Mouse (Mus musculus): ENCODE data around the gene P2ry12. TPM values are rescaled to one million over a fixed set of nuclear protein-coding genes. Genes with fewer than 3 reads are reported as not detected.

Gene P2ry12
- 13.9 and 15.6 TPM in 2 replicates for total RNA-seq (2014; rRNA removed)
- polyA plus RNA-seq (2015; fragmentation: Nextera tagmentation; extraction: Ambion mirVana) = 9.9 and 11.1 TPM in 2 replicates

DNA sequence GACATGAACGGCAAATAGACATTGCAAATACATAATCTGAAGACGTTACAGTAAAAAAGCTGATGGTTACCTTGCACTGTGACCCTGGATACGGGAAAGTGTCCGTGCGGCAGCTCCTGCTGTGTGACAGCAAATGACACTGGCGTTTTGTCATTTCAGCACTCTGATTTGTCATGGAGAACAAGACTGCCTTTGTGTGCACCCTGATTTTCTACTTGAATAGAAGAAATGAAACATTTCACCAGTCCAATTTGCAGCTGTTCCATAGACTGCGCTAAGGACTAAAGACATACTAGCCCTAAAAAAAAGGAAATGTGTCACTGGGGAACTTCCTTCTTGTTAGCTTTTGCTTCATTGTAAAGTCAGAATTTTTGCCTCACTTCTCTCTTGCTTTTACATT lies at the start of gene P2ry12:
TSS of gene P2ry12 (minus strand) at position 168 of the 400 bp plus-strand sequence.
- H3K4me3 ChIP-seq (ENCODE audit: low read depth, low read length) = no peak within 1 kb of the TSS
- no peak within 1 kb of the TSS for H3K4me2 ChIP-seq (ENCODE audit: low read depth, low read length, poor library complexity, severe bottlenecking)
- H3K27ac ChIP-seq (ENCODE audit: low read depth, low read length) = no peak within 1 kb of the TSS
- no peaks in the 10 kb centered on the region for H3K4me1 ChIP-seq (ENCODE audit: insufficient read depth, low read length)
- no peaks in the 10 kb centered on the region for H3K27me3 ChIP-seq (ENCODE audit: insufficient read depth, low read length)
- no peaks in the 10 kb centered on the region for H3K9me3 ChIP-seq (ENCODE audit: low read length)
- DNase-seq (ENCODE audit: low spot score) (peak; percentile 17), ATAC-seq (ENCODE audit: low FRiP score) (no peak)
- no peak within 1 kb of the TSS for H3K9ac ChIP-seq (replicated peaks; ENCODE audit: low read length, poor library complexity, severe bottlenecking)
- no peak for TF ChIP-seq CTCF (IDR thresholded peaks at IDR 0.05)
- 17% methylated on average over 7 of the region's 7 CpGs for WGBS
- peaks cover 19% of the 10 kb centered on the region for H3K36me3 ChIP-seq (ENCODE audit: insufficient read depth, low read length)

- H3K27me3 ChIP-seq (ENCODE audit: insufficient read depth, low read length) = no peaks in the 10 kb centered on the region
- WGBS = 96% methylated on average over 2 of the region's 2 CpGs
- no peak overlapping the region for H3K4me2 ChIP-seq (ENCODE audit: low read depth, low read length, poor library complexity, severe bottlenecking)
- no peak overlapping the region for H3K27ac ChIP-seq (ENCODE audit: low read depth, low read length)
- no peaks in the 10 kb centered on the region for H3K4me1 ChIP-seq (ENCODE audit: insufficient read depth, low read length)
- ATAC-seq (ENCODE audit: low FRiP score) (no peak), DNase-seq (ENCODE audit: low spot score) (no peak)
- no peak overlapping the region for H3K4me3 ChIP-seq (ENCODE audit: low read depth, low read length)
- H3K36me3 ChIP-seq (ENCODE audit: insufficient read depth, low read length) = no peaks in the 10 kb centered on the region
- no peaks in the 10 kb centered on the region for H3K9me3 ChIP-seq (ENCODE audit: low read length)
- no peak for TF ChIP-seq CTCF (IDR thresholded peaks at IDR 0.05)
- H3K9ac ChIP-seq (replicated peaks; ENCODE audit: low read length, poor library complexity, severe bottlenecking) = no peak overlapping the region
These were observed 42.8 kb upstream of the P2ry12 start for GRCm38 (mm10) chr3:59305518-59305917.

DNA sequence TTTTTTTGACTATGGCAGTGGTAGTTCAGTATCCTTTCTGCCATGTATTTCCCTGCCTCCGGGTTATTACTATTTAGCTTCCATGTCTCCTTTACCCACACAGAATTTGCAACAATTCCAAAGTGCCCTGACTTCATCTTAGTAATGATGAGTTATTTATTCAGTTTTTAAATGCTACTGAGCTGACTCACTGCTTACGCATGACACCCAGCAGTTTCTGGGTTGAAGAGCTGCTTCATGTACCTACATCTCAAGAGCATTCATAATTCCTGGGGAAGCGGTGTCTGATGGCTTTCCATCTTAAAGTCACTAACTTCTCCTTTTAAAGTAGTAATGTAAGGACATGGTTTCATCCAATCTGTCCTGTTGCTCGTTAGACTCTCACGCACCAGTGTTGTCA lies 42.3 kb upstream of the P2ry12 start:
- ATAC-seq (ENCODE audit: low FRiP score) = no peak
- Histone ChIP-seq H3K9me3 (ENCODE audit: low read length) (no peaks in the 10 kb centered on the region), H3K9ac (replicated peaks; ENCODE audit: low read length, poor library complexity, severe bottlenecking) (no peak overlapping the region), H3K27ac (ENCODE audit: low read depth, low read length) (no peak overlapping the region), H3K4me3 (ENCODE audit: low read depth, low read length) (no peak overlapping the region), H3K27me3 (ENCODE audit: insufficient read depth, low read length) (no peaks in the 10 kb centered on the region), H3K36me3 (ENCODE audit: insufficient read depth, low read length) (no peaks in the 10 kb centered on the region), H3K4me2 (ENCODE audit: low read depth, low read length, poor library complexity, severe bottlenecking) (no peak overlapping the region), H3K4me1 (ENCODE audit: insufficient read depth, low read length) (no peaks in the 10 kb centered on the region)
- TF ChIP-seq CTCF (IDR thresholded peaks at IDR 0.05) = no peak
- no peak for DNase-seq (ENCODE audit: low spot score)
- 96% methylated on average over 5 of the region's 5 CpGs for WGBS

GRCm38 (mm10) chr3:59297653-59298052 lies 35.0 kb upstream of the P2ry12 start:
- Histone ChIP-seq H3K9me3 (ENCODE audit: low read length) (no peaks in the 10 kb centered on the region), H3K27me3 (ENCODE audit: insufficient read depth, low read length) (no peaks in the 10 kb centered on the region), H3K4me3 (ENCODE audit: low read depth, low read length) (no peak overlapping the region), H3K9ac (replicated peaks; ENCODE audit: low read length, poor library complexity, severe bottlenecking) (no peak overlapping the region), H3K36me3 (ENCODE audit: insufficient read depth, low read length) (0 out of 2 replicates have a peak, but pooled peaks cover 9% of the 10 kb centered on the region), H3K27ac (ENCODE audit: low read depth, low read length) (no peak overlapping the region), H3K4me2 (ENCODE audit: low read depth, low read length, poor library complexity, severe bottlenecking) (no peak overlapping the region), H3K4me1 (ENCODE audit: insufficient read depth, low read length) (no peaks in the 10 kb centered on the region)
- no peak for DNase-seq (ENCODE audit: low spot score)
- TF ChIP-seq CTCF (IDR thresholded peaks at IDR 0.05) = no peak
- no peak for ATAC-seq (ENCODE audit: low FRiP score)
- 85% methylated on average over 16 of the region's 16 CpGs for whole genome bisulfite sequencing

GRCm38 (mm10) chr3:59296563-59297130 lies 34.0 kb upstream of the P2ry12 start:
- Histone ChIP-seq H3K9me3 (ENCODE audit: low read length) (no peaks in the 10 kb centered on the region), H3K4me1 (ENCODE audit: insufficient read depth, low read length) (no peaks in the 10 kb centered on the region), H3K9ac (replicated peaks; ENCODE audit: low read length, poor library complexity, severe bottlenecking) (no peak overlapping the region), H3K4me2 (ENCODE audit: low read depth, low read length, poor library complexity, severe bottlenecking) (no peak overlapping the region), H3K27me3 (ENCODE audit: insufficient read depth, low read length) (no peaks in the 10 kb centered on the region), H3K27ac (ENCODE audit: low read depth, low read length) (no peak overlapping the region), H3K4me3 (ENCODE audit: low read depth, low read length) (no peak overlapping the region), H3K36me3 (ENCODE audit: insufficient read depth, low read length) (0 out of 2 replicates have a peak, but pooled peaks cover 9% of the 10 kb centered on the region)
- DNase-seq (ENCODE audit: low spot score) = no peak
- no peak for ATAC-seq (ENCODE audit: low FRiP score)
- TF ChIP-seq CTCF (IDR thresholded peaks at IDR 0.05) = no peak
- 95% methylated on average over 5 of the region's 5 CpGs for WGBS

- Histone ChIP-seq H3K27me3 (ENCODE audit: insufficient read depth, low read length) (no peaks in the 10 kb centered on the region), H3K27ac (ENCODE audit: low read depth, low read length) (no peak overlapping the region), H3K36me3 (ENCODE audit: insufficient read depth, low read length) (0 out of 2 replicates have a peak, but pooled peaks cover 9% of the 10 kb centered on the region), H3K4me2 (ENCODE audit: low read depth, low read length, poor library complexity, severe bottlenecking) (no peak overlapping the region), H3K4me3 (ENCODE audit: low read depth, low read length) (no peak overlapping the region), H3K4me1 (ENCODE audit: insufficient read depth, low read length) (no peaks in the 10 kb centered on the region), H3K9ac (replicated peaks; ENCODE audit: low read length, poor library complexity, severe bottlenecking) (no peak overlapping the region), H3K9me3 (ENCODE audit: low read length) (no peaks in the 10 kb centered on the region)
- DNase-seq (ENCODE audit: low spot score) (no peak), ATAC-seq (ENCODE audit: low FRiP score) (no peak)
- TF ChIP-seq CTCF (IDR thresholded peaks at IDR 0.05) = no peak
- WGBS = 91% methylated on average over 16 of the region's 16 CpGs
These were observed 33.3 kb upstream of the P2ry12 start for GRCm38 (mm10) chr3:59295699-59296562.
